In the genomic region with DNA sequence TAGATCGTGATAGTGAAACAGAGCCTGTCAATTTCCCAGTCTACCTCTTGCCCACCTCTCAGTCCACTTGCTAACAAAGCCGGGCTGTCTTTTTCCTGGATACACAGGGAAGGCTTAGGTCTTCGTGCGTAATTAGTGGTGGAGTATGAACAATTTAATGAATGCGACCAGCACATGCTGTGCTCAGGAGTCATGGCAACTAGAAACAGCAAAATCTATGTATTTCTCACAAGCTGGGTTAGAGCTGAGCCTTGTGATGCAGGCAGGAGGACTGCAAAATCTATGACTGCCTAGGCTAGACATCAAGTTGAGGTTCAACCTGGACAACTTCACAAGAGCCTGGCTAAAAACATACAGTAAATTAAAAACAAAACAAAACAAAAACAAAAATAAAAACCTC, we compare ENCODE assay signal across 18 mouse cellular contexts. TPM values are rescaled to one million over a fixed set of nuclear protein-coding genes. Genes with fewer than 3 reads are reported as not detected.
DNase-seq lines count a peak whose midpoint lies in the region; ATAC-seq and TF ChIP-seq lines count a peak whose summit lies in the region.
"Had no signal": no experiment of that assay in that cellular context is flagged by ENCODE, and none has a peak within 500 bp of the region (broad histone marks: within the 10 kb centered on the region; RNA-seq: fewer than 3 reads in every experiment).

No protein-coding gene starts in this region.

- ATAC-seq in intestine, embryonic 16.5 days: no peak
- ATAC-seq in intestine, postnatal 0 days: no peak
- no peak for ATAC-seq in lung, embryonic 15.5 days (ENCODE audit: borderline replicate concordance, extremely low read depth, low FRiP score, low TSS enrichment)
- ATAC-seq: Patski had no signal

- WGBS in heart, adult 2 months: 40% methylated on average over 5 of the region's 5 CpGs
- 74% methylated on average over 5 of the region's 5 CpGs for WGBS in intestine, embryonic 16.5 days
- 80% methylated on average over 5 of the region's 5 CpGs for WGBS in intestine, postnatal 0 days
- whole genome bisulfite sequencing in lung, embryonic 15.5 days: 75% methylated on average over 5 of the region's 5 CpGs

- DNase-seq in heart, adult 2 months: peak in 1 of 2 experiments; percentile 14
- DNase-seq in heart, adult 8-10 months (ENCODE audit: low spot score): no peak
- DNase-seq in lung, postnatal 4 days: no peak
- DNase-seq in adipocyte (ENCODE audit: low spot score): no peak
- DNase-seq: B cell, adult 2 months; cerebellum, adult 11 months; cerebellum, postnatal 25 days; gastrocnemius, postnatal 36 days; thymus, postnatal 14 days had no signal

- intact Hi-C loops in heart, adult 2 months (cut with DNase I): no loop called here

- H3K36me3 ChIP-seq in heart, adult 2 months (ENCODE audit: control insufficient read depth, insufficient read depth, low read length): peaks cover 59% of the 10 kb centered on the region
- H3K36me3 ChIP-seq in intestine, embryonic 16.5 days (ENCODE audit: control insufficient read depth, insufficient read depth, low read length): no peaks in the 10 kb centered on the region
- H3K36me3 ChIP-seq in intestine, postnatal 0 days (ENCODE audit: control insufficient read depth, insufficient read depth): no peaks in the 10 kb centered on the region
- H3K36me3 ChIP-seq in lung, embryonic 15.5 days: no peaks in the 10 kb centered on the region
- H3K36me3 ChIP-seq: embryonic facial prominence, embryonic 12.5 days had no signal

- TF ChIP-seq POLR2A in heart, adult 2 months (IDR thresholded peaks at IDR 0.05; ENCODE audit: insufficient read depth, low read depth, low read length): no peak

- TF ChIP-seq EP300 in heart, adult 2 months (IDR thresholded peaks at IDR 0.05; ENCODE audit: insufficient read depth, low read depth, low read length): no peak

- no peak for TF ChIP-seq CTCF in heart, adult 2 months (IDR thresholded peaks at IDR 0.05)
- no peak for TF ChIP-seq CTCF in intestine, postnatal 0 days (IDR thresholded peaks at IDR 0.05; ENCODE audit: low read depth)

- no peak overlapping the region for H3K9ac ChIP-seq in heart, adult 2 months (ENCODE audit: low read depth, low read length)
- H3K9ac ChIP-seq in intestine, embryonic 16.5 days (ENCODE audit: low read depth, low read length): no peak overlapping the region
- H3K9ac ChIP-seq in intestine, postnatal 0 days (ENCODE audit: low read depth, low read length): no peak overlapping the region
- H3K9ac ChIP-seq in lung, embryonic 15.5 days: no peak overlapping the region
- H3K9ac ChIP-seq: embryonic facial prominence, embryonic 12.5 days; hindbrain, embryonic 14.5 days; liver, embryonic 14.5 days had no signal

- H3K27me3 ChIP-seq in heart, adult 2 months (ENCODE audit: control insufficient read depth, insufficient read depth, low read length): no peaks in the 10 kb centered on the region
- H3K27me3 ChIP-seq in intestine, embryonic 16.5 days (replicated peaks; ENCODE audit: control insufficient read depth, insufficient read depth, low read length): no peaks in the 10 kb centered on the region
- H3K27me3 ChIP-seq in intestine, postnatal 0 days (replicated peaks; ENCODE audit: control insufficient read depth, insufficient read depth, low read length): no peaks in the 10 kb centered on the region
- no peaks in the 10 kb centered on the region for H3K27me3 ChIP-seq in lung, embryonic 15.5 days
- H3K27me3 ChIP-seq: embryonic facial prominence, embryonic 12.5 days; Patski had no signal

- peak overlapping the region; percentile 64 for H3K27ac ChIP-seq in heart, adult 2 months
- H3K27ac ChIP-seq in intestine, embryonic 16.5 days (ENCODE audit: low read length): peak overlapping the region; percentile 45
- no peak overlapping the region for H3K27ac ChIP-seq in intestine, postnatal 0 days (ENCODE audit: low read depth, low read length)
- H3K27ac ChIP-seq in lung, embryonic 15.5 days: peak overlapping the region; percentile 40
- peak overlapping the region; percentile 89 for H3K27ac ChIP-seq in brown adipose tissue, adult 24 weeks (replicated peaks; ENCODE audit: low read depth, low read length)
- H3K27ac ChIP-seq: embryonic facial prominence, embryonic 12.5 days; hindbrain, embryonic 14.5 days; liver, embryonic 14.5 days had no signal

- peaks cover 38% of the 10 kb centered on the region for H3K4me1 ChIP-seq in heart, adult 2 months (ENCODE audit: control insufficient read depth, insufficient read depth, low read length)
- no peaks in the 10 kb centered on the region; the same call in 1 of the 2 replicates for H3K4me1 ChIP-seq in intestine, embryonic 16.5 days (ENCODE audit: control insufficient read depth, insufficient read depth, low read length)
- no peaks in the 10 kb centered on the region for H3K4me1 ChIP-seq in intestine, postnatal 0 days (replicated peaks; ENCODE audit: control insufficient read depth, insufficient read depth, low read length)
- H3K4me1 ChIP-seq in lung, embryonic 15.5 days: no peaks in the 10 kb centered on the region
- peaks cover 31% of the 10 kb centered on the region for H3K4me1 ChIP-seq in brown adipose tissue, adult 24 weeks (ENCODE audit: control insufficient read depth, insufficient read depth, insufficient read length, low read length)
- H3K4me1 ChIP-seq: embryonic facial prominence, embryonic 12.5 days had no signal

- no peak overlapping the region for H3K4me2 ChIP-seq in intestine, embryonic 16.5 days (ENCODE audit: low read depth, low read length)
- H3K4me2 ChIP-seq in intestine, postnatal 0 days (replicated peaks; ENCODE audit: low read depth): no peak overlapping the region
- no peak overlapping the region for H3K4me2 ChIP-seq in lung, embryonic 15.5 days
- H3K4me2 ChIP-seq: embryonic facial prominence, embryonic 12.5 days; hindbrain, embryonic 14.5 days had no signal

- no peaks in the 10 kb centered on the region for H3K9me3 ChIP-seq in intestine, embryonic 16.5 days (ENCODE audit: control insufficient read depth, low read length)
- H3K9me3 ChIP-seq in intestine, postnatal 0 days (ENCODE audit: control insufficient read depth): no peaks in the 10 kb centered on the region
- no peaks in the 10 kb centered on the region for H3K9me3 ChIP-seq in lung, embryonic 15.5 days
- H3K9me3 ChIP-seq: embryonic facial prominence, embryonic 12.5 days had no signal

- 0 out of 2 replicates have a peak, but pooled peaks cover 3% of the 10 kb centered on the region for H3K79me2 ChIP-seq in heart, adult 2 months (replicated peaks; ENCODE audit: control insufficient read depth, insufficient read depth, low read length)

- H3K4me3 ChIP-seq in heart, adult 2 months: peak overlapping the region; percentile 11
- H3K4me3 ChIP-seq in intestine, embryonic 16.5 days (ENCODE audit: low read length): no peak overlapping the region
- H3K4me3 ChIP-seq in intestine, postnatal 0 days (ENCODE audit: low read depth, low read length): no peak overlapping the region
- no peak overlapping the region for H3K4me3 ChIP-seq in lung, embryonic 15.5 days
- peak overlapping the region; percentile 22; the same call in 1 of the 2 replicates for H3K4me3 ChIP-seq in brown adipose tissue, adult 24 weeks (ENCODE audit: insufficient read depth, low read depth, low read length)
- H3K4me3 ChIP-seq: embryonic facial prominence, embryonic 12.5 days; myocyte had no signal

RNA-seq across cellular contexts. Expression of gene Fli1, which starts 12.5 kb away (rescaled TPM):
- total RNA-seq in heart, adult 2 months (2021): 10 to 100 TPM; 23.5 to 28.2 TPM
- polyA plus RNA-seq in heart, adult 2 months (2012; rRNA removed): 14.9 and 17.4 TPM in 2 replicates
- total RNA-seq in heart, adult 8-10 months (2022): 10 to 100 TPM; 18.5 to 30.7 (median 20.8) TPM
- 10.1 and 10.3 TPM in 2 replicates for polyA plus RNA-seq in intestine, embryonic 16.5 days (2015; fragmentation: Nextera tagmentation; extraction: Ambion mirVana)
- polyA plus RNA-seq in intestine, postnatal 0 days (2015; fragmentation: Nextera tagmentation; extraction: Ambion mirVana): 6.0 and 6.1 TPM in 2 replicates
- polyA plus RNA-seq in lung, embryonic 15.5 days (2015; fragmentation: Nextera tagmentation; extraction: Ambion mirVana): 34.4 and 35.2 TPM in 2 replicates
- polyA plus RNA-seq in brown adipose tissue, adult 24 weeks (2012; ENCODE audit: insufficient read depth, insufficient read length, missing spikeins): 11.7 and 19.1 TPM in 2 replicates
- polyA plus RNA-seq: myocyte had no signal

Comparison
In these comparisons a context has a peak if more than half of its experiments do, and no peak if none do; other contexts are left out.
1. H3K4me3 ChIP-seq: peak in heart, adult 2 months (single experiment) and brown adipose tissue, adult 24 weeks (single experiment); none in intestine, embryonic 16.5 days (single experiment), intestine, postnatal 0 days (single experiment) and lung, embryonic 15.5 days (single experiment).